Mouse (Mus musculus) hindbrain, embryonic 14.5 days (tissue): ENCODE results near the gene Tmem88. TPM values are rescaled to one million over a fixed set of nuclear protein-coding genes. Genes with fewer than 3 reads are reported as not detected.
"Not testable (repeated sequence)": the region's sequence is repeated elsewhere in the genome, so short reads cannot be mapped to it uniquely, and the experiment has no call there.

ENCODE experiments used
- ATAC-seq: fragments of 200-750 bp; cut with Nextera tagmentation; 2 replicates; pipeline ENCODE4 v1.8.0; 2017; ENCODE audit warnings: moderate number of reproducible peaks, mild to moderate bottlenecking, moderate TSS enrichment, moderate library complexity; ENCODE audit not compliant: low FRiP score
- DNase-seq: peaks from one replicate; pipeline ENCODE4 v3.0.0-alpha.2; 2015; ENCODE audit warnings: low spot score
- H3K27ac ChIP-seq: fragments of 300-500 bp; sonication (generic); 2 replicates; pipeline ENCODE4 v1.5.1; 2014; ENCODE audit warnings: mild to moderate bottlenecking, moderate library complexity
- H3K27me3 ChIP-seq: fragments of 300-500 bp; sonication (generic); 2 replicates; pipeline ENCODE4 v1.6.1; 2014; ENCODE audit warnings: mild to moderate bottlenecking, low read length, mixed read lengths; ENCODE audit not compliant: control insufficient read depth, insufficient read depth
- H3K36me3 ChIP-seq: fragments of 300-500 bp; sonication (generic); replicated peaks from 2 replicates; pipeline ENCODE4 v1.6.1; 2014; ENCODE audit not compliant: control insufficient read depth, insufficient read depth
- H3K4me1 ChIP-seq: fragments of 300-500 bp; sonication (generic); replicated peaks from 2 replicates; pipeline ENCODE4 v1.6.1; 2014; ENCODE audit warnings: antibody characterized with exemption, low read length, mixed read lengths; ENCODE audit not compliant: control insufficient read depth, insufficient read depth
- H3K4me2 ChIP-seq: fragments of 300-500 bp; sonication (generic); replicated peaks from 2 replicates; pipeline ENCODE4 v1.6.1; 2014; ENCODE audit warnings: mild to moderate bottlenecking, moderate library complexity
- H3K4me3 ChIP-seq: fragments of 300-500 bp; sonication (generic); replicated peaks from 2 replicates; pipeline ENCODE4 v1.5.1; 2014; ENCODE audit warnings: mild to moderate bottlenecking, low read length
- H3K9ac ChIP-seq: fragments of 300-500 bp; sonication (generic); 2 replicates; pipeline ENCODE4 v1.6.1; 2014
- H3K9me3 ChIP-seq: fragments of 300-500 bp; sonication (generic); 2 replicates; pipeline ENCODE4 v1.6.1; 2016; ENCODE audit warnings: low read length; ENCODE audit not compliant: control insufficient read depth
- WGBS: fragments of 180-500 bp; shearing (Covaris S2); extraction: QIAGEN DNeasy Blood & Tissue Kit; methylation state at CpG from one replicate; pipeline ENCODE4 v1.1.7; 2014; 5-methylcytosine and 5-hydroxymethylcytosine counted together
- polyA plus RNA-seq: library from polyadenylated mRNA; unstranded; fragments of >200 nt; fragmentation: Nextera tagmentation; extraction: Ambion mirVana; gene quantifications from 2 replicates; pipeline ENCODE4 v1.2.1, GENCODE M21; 2014

Gene Tmem88
- polyA plus RNA-seq, 1 experiment from 2014 or later = 7.7 TPM

DNA sequence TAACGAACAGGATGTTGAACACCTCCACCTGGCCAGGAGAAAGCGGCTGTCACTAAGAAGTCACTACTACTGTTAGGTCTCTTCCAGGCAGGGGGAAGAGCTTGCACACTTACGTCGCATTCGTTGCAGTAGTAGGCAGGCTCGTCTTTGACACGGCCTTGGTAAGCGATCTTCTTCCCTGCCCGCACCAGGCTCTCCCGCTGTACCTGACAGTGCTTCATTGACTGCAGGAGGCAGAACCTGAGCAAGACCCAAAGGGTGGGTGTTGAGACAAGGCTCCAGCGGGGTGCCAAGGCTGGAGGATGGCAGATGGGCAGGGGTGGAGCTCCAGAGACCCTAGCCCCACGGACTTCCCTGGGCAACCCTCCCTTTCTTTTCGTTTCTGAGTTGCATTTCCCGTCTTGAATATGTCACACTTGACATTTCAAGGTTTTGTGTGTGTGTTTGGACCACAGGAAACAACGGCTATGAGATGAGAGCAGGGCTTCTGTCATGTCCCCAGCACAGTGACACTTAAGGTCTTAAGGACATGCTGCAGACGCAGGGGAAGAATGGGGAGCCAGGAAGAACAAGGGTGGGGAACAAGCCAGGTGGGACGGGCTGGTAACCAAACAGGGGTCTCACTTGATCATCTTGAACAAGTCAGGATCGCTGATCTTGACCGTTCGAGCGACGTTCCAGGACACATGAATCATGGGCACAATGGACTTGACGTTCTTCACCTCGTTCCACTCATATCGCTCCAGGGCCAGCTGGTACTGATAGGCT, 2.2 kb upstream of the Tmem88 start:
- Histone ChIP-seq H3K36me3 (peaks cover 84% of the 10 kb centered on the region), H3K9me3 (no peaks in the 10 kb centered on the region), H3K4me2 (no peak overlapping the region), H3K4me1 (peaks cover 10% of the 10 kb centered on the region), H3K27ac (no peak overlapping the region), H3K27me3 (0 out of 2 replicates have a peak, but pooled peaks cover 7% of the 10 kb centered on the region), H3K4me3 (no peak overlapping the region; the same call in 1 of the 2 replicates), H3K9ac (no peak overlapping the region)
- ATAC-seq = no peak
- no peak for DNase-seq
- WGBS = 76% methylated on average over 25 of the region's 25 CpGs

DNA sequence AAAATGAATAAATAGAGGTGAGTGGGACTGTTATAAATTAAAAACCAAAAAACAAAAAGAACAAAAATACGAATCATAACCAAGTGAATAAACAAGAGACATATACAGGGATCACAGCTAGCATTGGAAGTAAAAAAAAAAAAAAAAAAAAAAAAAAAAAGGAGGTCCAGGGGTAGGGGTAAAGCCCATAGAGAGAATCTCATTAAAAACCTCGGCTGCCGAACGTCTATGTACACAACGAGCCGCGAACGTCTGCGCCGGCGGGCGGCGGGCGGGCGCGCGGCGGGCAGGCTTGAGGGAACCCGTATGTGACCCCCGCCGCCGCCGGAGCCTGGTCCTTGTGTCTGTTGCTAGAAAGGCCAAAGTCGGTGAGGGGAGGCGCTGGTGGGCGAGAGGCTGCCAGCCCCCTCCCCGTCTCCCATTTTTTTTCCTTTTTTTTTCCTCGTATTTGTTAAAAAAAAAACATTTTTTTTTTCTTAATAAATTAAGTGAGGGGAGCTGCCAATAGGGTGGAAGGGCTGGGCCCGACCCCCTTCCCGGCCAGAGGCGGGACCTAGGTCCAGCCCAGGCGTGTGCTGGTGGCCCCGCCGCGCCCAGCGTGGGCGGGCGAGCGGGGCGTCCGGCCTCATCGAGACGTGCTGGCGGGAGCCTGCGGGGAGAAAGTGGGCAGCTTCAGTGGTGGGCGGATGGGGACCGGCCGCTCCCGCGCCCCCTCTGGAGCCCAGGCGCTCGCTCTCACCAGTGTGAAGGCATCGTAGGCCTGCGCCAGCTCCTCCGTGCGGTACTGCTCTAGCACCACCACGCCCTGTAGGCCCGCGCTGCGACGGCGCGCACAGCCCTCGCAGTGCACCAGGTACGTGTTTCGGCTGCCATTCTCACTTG, 1.4 kb upstream of the Tmem88 start:
- no peak for ATAC-seq
- Histone ChIP-seq H3K9me3 (no peaks in the 10 kb centered on the region), H3K36me3 (peaks cover 76% of the 10 kb centered on the region), H3K4me1 (peaks cover 11% of the 10 kb centered on the region), H3K4me2 (peak overlapping the region; percentile 11; the same call in 1 of the 2 replicates), H3K4me3 (no peak overlapping the region; the same call in 1 of the 2 replicates), H3K27ac (no peak overlapping the region), H3K27me3 (0 out of 2 replicates have a peak, but pooled peaks cover 7% of the 10 kb centered on the region), H3K9ac (no peak overlapping the region)
- no peak for DNase-seq
- WGBS = 20% methylated on average over 64 of the region's 66 CpGs

DNA sequence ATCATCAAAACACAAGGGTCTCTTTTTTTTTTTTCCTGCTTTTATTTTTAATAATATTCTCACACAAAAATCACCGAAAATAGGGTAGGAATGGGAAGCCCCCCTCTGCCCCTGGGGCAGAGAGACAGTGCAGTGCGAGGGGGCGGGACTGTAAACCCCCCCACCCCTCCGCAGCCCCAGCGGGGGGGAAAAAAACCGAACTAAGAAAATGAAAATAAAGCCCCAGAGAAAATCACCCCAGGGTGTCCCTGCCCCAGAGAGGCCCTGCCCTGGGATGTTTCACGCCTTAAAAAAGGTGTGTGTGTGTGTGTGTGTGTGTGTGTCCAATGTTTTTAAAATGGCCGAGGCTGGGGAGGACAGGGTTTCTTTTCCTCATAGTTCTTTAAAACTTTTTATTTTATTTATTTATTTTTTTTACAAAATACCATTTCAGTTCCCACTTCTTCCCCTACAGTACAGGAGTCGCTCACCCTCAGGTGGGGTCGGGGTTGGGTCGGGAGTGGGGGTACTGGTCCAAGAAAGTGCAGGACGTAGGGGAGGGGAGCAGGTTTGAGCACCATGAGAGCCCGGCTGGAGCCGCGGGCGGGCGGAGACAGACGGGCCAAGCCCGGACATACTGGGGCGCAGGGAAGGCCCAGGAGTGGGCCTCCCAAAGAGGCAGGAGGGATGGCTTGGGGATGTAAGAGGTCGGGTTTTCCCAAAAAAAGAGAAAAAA, 609 bp upstream of the Tmem88 start:
- peaks cover 68% of the 10 kb centered on the region for H3K36me3 ChIP-seq
- H3K9ac ChIP-seq = peak overlapping the region; percentile 31; the same call in 1 of the 2 replicates
- 25% methylated on average over 21 of the region's 21 CpGs for WGBS
- H3K27me3 ChIP-seq = 0 out of 2 replicates have a peak, but pooled peaks cover 7% of the 10 kb centered on the region
- H3K4me3 ChIP-seq = 0 out of 2 replicates have a peak overlapping the region, but pooled peaks have one; percentile 14
- no peak for DNase-seq
- no peak overlapping the region for H3K27ac ChIP-seq
- peaks cover 15% of the 10 kb centered on the region for H3K4me1 ChIP-seq
- ATAC-seq = no peak
- no peaks in the 10 kb centered on the region for H3K9me3 ChIP-seq
- H3K4me2 ChIP-seq = peak overlapping the region; percentile 93

DNA sequence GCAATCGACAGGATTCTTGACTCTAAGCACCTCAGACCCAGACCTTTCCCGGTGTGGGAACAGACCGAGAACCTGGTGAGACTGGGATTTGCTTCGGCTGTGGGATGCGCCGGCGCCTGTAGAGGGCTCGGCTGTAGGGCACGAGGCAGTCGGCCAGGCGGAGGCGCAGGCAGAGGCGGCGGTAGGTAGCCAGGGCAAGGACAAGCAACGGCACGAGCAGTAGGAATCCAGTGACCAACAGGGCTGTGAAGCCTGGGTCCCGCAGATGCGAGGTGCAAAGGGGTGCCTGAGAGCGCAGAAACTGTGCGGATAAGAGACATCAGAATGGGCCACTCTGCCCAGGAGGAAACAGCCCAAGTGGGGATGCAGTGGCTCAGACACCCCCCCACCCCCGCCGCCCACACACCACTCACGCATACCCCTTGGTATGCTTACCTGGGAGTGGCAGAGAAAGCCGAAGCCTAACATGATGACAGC, 415 bp downstream of the Tmem88 start:
- no peak for DNase-seq
- Histone ChIP-seq H3K27me3 (0 out of 2 replicates have a peak, but pooled peaks cover 7% of the 10 kb centered on the region), H3K36me3 (peaks cover 58% of the 10 kb centered on the region), H3K9ac (peak overlapping the region; percentile 31; the same call in 1 of the 2 replicates), H3K9me3 (no peaks in the 10 kb centered on the region), H3K4me3 (peak overlapping the region; percentile 14), H3K4me1 (peaks cover 15% of the 10 kb centered on the region), H3K27ac (no peak overlapping the region), H3K4me2 (peak overlapping the region; percentile 93)
- no peak for ATAC-seq
- 8% methylated on average over 24 of the region's 24 CpGs for WGBS

DNA sequence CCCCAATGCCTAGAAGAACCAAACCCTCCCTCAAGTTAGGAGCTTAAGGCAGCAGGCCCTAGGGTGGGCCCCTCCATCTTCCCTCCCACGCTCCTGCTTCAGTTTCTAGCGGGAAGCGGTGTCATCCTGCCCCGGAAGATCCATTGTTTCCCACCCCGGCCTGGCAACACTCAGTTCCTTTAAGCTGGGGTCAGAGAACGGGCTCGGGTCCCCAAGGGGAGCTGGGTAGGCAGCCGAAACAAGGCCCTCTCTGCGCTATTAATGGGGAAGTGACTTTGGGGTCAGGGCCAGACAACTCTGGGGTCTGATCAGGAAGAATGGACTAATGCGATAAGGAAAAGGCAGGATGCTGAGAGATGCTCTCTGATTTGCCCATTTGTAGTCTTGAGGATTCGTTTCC, 1.3 kb downstream of the Tmem88 start:
- peak overlapping the region; percentile 93 for H3K4me2 ChIP-seq
- H3K4me3 ChIP-seq = peak overlapping the region; percentile 64; the same call in 1 of the 2 replicates
- H3K27ac ChIP-seq = 0 out of 2 replicates have a peak overlapping the region, but pooled peaks have one; percentile 98
- ATAC-seq (no peak), DNase-seq (no peak)
- 0 out of 2 replicates have a peak, but pooled peaks cover 7% of the 10 kb centered on the region for H3K27me3 ChIP-seq
- H3K9ac ChIP-seq = peak overlapping the region; percentile 87
- H3K36me3 ChIP-seq = peaks cover 49% of the 10 kb centered on the region
- WGBS = 23% methylated on average over 11 of the region's 11 CpGs
- H3K4me1 ChIP-seq = peaks cover 15% of the 10 kb centered on the region
- H3K9me3 ChIP-seq = no peaks in the 10 kb centered on the region

DNA sequence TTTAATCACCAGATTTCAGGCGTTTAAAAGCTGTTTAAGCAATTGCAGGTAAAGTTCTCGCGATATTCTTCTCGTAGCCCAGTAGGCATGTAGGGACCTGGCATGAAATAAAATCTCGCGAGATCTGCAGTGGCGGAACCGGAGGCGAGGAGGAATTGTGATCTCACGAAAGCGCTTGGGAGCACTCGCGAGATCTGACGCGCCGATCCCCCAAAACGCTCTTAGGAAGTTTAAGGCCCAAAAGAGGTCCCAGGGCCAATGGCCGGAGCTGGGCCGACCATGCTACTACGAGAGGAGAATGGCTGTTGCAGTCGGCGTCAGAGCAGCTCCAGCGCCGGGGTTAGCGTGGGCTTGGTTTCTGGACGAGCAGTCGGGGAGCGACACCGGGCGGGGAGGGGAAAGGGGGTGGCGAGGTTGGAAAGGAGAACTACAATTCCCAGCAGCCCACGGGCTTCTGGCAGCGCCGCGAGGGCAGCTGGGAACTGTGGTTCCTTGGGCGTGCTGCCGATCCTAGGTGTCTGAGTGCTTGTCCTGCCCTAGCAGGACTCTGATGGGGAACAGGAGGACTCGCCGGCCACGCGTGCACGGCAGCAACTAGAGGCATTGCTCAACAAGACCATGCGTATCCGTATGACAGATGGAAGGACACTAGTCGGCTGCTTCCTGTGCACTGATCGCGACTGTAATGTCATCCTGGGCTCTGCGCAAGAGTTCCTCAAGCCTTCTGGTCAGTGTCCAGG, 2.2 kb downstream of the Tmem88 start:
- ATAC-seq (peak; percentile 92), DNase-seq (peak; percentile 99)
- peak overlapping the region; percentile 98 for H3K27ac ChIP-seq
- peak overlapping the region; percentile 64 for H3K4me3 ChIP-seq
- no peaks in the 10 kb centered on the region for H3K9me3 ChIP-seq
- under 1% methylated on average over 48 of the region's 48 CpGs for WGBS
- H3K36me3 ChIP-seq = peaks cover 40% of the 10 kb centered on the region
- H3K4me2 ChIP-seq = peak overlapping the region; percentile 93
- 0 out of 2 replicates have a peak, but pooled peaks cover 7% of the 10 kb centered on the region for H3K27me3 ChIP-seq
- peaks cover 15% of the 10 kb centered on the region for H3K4me1 ChIP-seq
- H3K9ac ChIP-seq = peak overlapping the region; percentile 87

DNA sequence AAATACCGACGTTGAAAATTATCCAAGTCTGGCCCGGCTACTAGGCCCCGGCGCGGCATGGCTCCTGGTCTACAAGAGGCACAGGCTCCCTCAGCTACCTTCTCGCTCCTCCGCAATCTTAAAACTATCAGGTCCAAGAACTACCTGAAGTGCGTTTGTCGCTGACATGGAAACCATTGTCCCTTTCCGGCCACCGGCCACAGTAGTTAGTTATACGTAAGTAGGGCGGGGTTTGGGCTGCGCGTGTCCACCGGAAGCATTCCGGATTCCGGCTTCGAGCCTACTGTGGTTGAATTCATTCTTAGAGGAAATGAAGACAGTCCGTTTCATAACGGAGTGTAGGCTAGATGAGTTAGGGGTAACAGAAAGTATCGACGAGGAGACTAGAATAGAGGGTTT, 2.8 kb downstream of the Tmem88 start, which contains the start of the genes Naa38 and Cyb5d1:
Naa38 (plus strand) TSS at position 253 of the 399 bp plus-strand sequence.
Cyb5d1 (minus strand) TSS at position 397 of the 399 bp plus-strand sequence.
- Histone ChIP-seq H3K4me2 (peak within 1 kb of the TSS; percentile 93), H3K4me3 (peak within 1 kb of the TSS; percentile 64), H3K4me1 (peaks cover 15% of the 10 kb centered on the region), H3K9ac (peak within 1 kb of the TSS; percentile 87), H3K27ac (peak within 1 kb of the TSS; percentile 98), H3K36me3 (peaks cover 34% of the 10 kb centered on the region)
- ATAC-seq (peak; percentile 77), DNase-seq (peak; percentile 88)
- H3K27me3 ChIP-seq, H3K9me3 ChIP-seq: not testable (repeated sequence)
- WGBS = under 1% methylated on average over 19 of the region's 24 CpGs

DNA sequence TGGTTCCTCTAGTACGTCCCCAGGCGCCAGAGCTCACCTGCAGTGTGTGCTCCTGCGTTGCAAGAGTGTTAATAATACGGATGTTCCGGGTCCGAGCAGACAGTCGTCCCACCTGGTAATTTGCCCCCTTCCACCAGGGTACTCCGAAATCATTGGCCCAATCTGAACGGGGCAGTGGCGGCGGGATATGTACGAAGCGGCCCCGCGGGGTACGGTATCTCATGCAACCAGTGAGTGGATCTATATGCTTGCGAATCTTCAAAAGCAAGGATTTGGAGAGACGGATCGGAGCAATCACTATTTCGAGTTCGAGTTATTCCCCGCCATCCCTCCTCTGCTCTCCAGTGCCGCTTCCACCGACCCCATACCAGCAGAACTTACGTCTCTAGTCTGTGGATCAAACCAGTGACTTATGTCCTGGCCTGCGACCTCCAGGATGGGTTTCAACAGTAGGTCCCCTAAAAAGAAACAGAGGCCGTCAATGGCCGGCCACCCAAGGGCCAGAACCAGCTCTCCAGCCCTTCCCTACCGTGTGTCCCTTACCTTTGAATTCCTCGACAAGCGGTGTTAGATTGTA, 3.4 kb downstream of the Tmem88 start:
- peak overlapping the region; percentile 70 for H3K4me2 ChIP-seq
- not testable (repeated sequence) for H3K27me3 ChIP-seq, H3K9me3 ChIP-seq, DNase-seq, ATAC-seq
- peak overlapping the region; percentile 64 for H3K4me3 ChIP-seq
- peaks cover 15% of the 10 kb centered on the region for H3K4me1 ChIP-seq
- peaks cover 28% of the 10 kb centered on the region for H3K36me3 ChIP-seq
- H3K9ac ChIP-seq = peak overlapping the region; percentile 87
- peak overlapping the region; percentile 98 for H3K27ac ChIP-seq
- 2% methylated on average over 30 of the region's 31 CpGs for WGBS
